Mouse (Mus musculus): ENCODE results near the gene Mob2.

GRCm38 (mm10) chr7:142091848-142092247, 31.0 kb upstream of the Mob2 start:
- no peak for TF ChIP-seq CTCF (IDR thresholded peaks at IDR 0.05; ENCODE audit: low read depth, low read length)
- TF ChIP-seq POLR2A (IDR thresholded peaks at IDR 0.05; ENCODE audit: insufficient read depth, low read length), result no peak
- TF ChIP-seq EP300 (IDR thresholded peaks at IDR 0.05; ENCODE audit: insufficient read depth, low read depth, low read length), result no peak
